Mouse (Mus musculus) liver, adult 2 months (tissue): ENCODE measurements at regions not wholly inside any gene's neighbourhood (a gene's known extent, or its start where the extent isn't known, plus 50 kb on each side); places are given as distances from the start of the nearest gene placed in this dataset.
A peak's percentile ranks its signal among the peaks of the same experiment; 100 is the strongest.

Source experiments
- DNase-seq: peaks from one replicate; pipeline ENCODE4 v3.0.0-alpha.2; 2011; ENCODE audit warnings: low read depth, low spot score; ENCODE audit errors: extremely low read depth
- H3K27ac ChIP-seq: fragments of 200-500 bp; replicated peaks from 2 replicates; pipeline ENCODE4 v1.5.1; 2012; ENCODE audit warnings: low read depth, mild to moderate bottlenecking, control low read depth, inconsistent platforms, low read length; ENCODE audit not compliant: insufficient read depth
- H3K27me3 ChIP-seq: fragments of 200-500 bp; 2 replicates; pipeline ENCODE4 v1.6.1; 2012; ENCODE audit warnings: mild to moderate bottlenecking, moderate library complexity, low read length, inconsistent platforms; ENCODE audit not compliant: control insufficient read depth, insufficient read depth
- H3K36me3 ChIP-seq: fragments of 200-500 bp; 2 replicates; pipeline ENCODE4 v1.6.1; 2012; ENCODE audit warnings: low read length, inconsistent platforms; ENCODE audit not compliant: control insufficient read depth, insufficient read depth
- H3K4me1 ChIP-seq: fragments of 200-500 bp; 2 replicates; pipeline ENCODE4 v1.6.1; 2011; ENCODE audit warnings: low read length; ENCODE audit not compliant: control insufficient read depth, insufficient read depth
- H3K4me3 ChIP-seq: fragments of 200-500 bp; 2 replicates; pipeline ENCODE4 v1.5.1; 2011; ENCODE audit warnings: low read depth, mild to moderate bottlenecking, control low read depth, low read length, moderate library complexity; ENCODE audit not compliant: insufficient read depth
- H3K79me2 ChIP-seq: fragments of 200-500 bp; 2 replicates; pipeline ENCODE4 v1.6.1; 2012; ENCODE audit warnings: inconsistent platforms, mild to moderate bottlenecking, low read length, moderate library complexity; ENCODE audit not compliant: control insufficient read depth, insufficient read depth
- H3K9ac ChIP-seq: fragments of 200-500 bp; 2 replicates; pipeline ENCODE4 v1.6.1; 2012; ENCODE audit warnings: low read depth, mild to moderate bottlenecking, control low read depth, inconsistent platforms, low read length
- CTCF ChIP-seq: fragments of 200-500 bp; IDR thresholded peaks from 2 replicates; pipeline ENCODE4 v1.5.1; 2011; ENCODE audit warnings: low read depth, low read length, control low read depth
- POLR2A ChIP-seq: fragments of 200-500 bp; IDR thresholded peaks from 2 replicates; pipeline ENCODE4 v1.6.1; 2011; ENCODE audit warnings: low read length, control low read depth; ENCODE audit not compliant: insufficient read depth; ENCODE audit errors: extremely low read depth
- WGBS: fragments of 180-500 bp; shearing (Covaris S2); methylation state at CpG from one replicate; pipeline ENCODE4 v1.1.7; 2018; 5-methylcytosine and 5-hydroxymethylcytosine counted together

DNA sequence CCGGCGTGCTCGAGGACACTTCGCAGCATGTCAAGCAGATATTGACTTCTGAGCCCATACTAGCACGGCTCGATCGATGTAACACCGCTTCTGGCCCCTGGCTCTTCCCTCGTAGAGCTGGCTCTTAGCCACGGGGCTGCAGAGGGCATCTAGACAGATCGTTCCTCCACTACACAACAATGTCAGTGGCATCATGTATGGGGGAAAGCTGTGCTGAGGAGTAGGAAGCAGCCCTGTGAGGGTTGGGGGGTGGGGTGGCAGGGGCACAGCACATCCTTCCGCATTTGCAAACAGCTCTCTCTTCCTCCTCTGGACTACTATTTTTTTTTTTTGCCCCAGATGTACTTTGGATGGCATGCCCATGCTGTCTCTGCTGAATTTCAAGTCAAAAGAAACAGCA is 218.1 kb upstream of the Habp2 start:
- H3K9ac ChIP-seq: no peak overlapping the region
- no peak overlapping the region for H3K27ac ChIP-seq
- no peak overlapping the region for H3K4me3 ChIP-seq
- WGBS: 55% methylated on average over 12 of the region's 12 CpGs
- DNase-seq: peak; percentile 5
- H3K79me2 ChIP-seq: no peaks in the 10 kb centered on the region
- TF ChIP-seq CTCF (no peak), POLR2A (no peak)
- H3K27me3 ChIP-seq: no peaks in the 10 kb centered on the region
- H3K4me1 ChIP-seq: peaks cover 2% of the 10 kb centered on the region; the same call in 1 of the 2 replicates
- no peaks in the 10 kb centered on the region for H3K36me3 ChIP-seq

DNA sequence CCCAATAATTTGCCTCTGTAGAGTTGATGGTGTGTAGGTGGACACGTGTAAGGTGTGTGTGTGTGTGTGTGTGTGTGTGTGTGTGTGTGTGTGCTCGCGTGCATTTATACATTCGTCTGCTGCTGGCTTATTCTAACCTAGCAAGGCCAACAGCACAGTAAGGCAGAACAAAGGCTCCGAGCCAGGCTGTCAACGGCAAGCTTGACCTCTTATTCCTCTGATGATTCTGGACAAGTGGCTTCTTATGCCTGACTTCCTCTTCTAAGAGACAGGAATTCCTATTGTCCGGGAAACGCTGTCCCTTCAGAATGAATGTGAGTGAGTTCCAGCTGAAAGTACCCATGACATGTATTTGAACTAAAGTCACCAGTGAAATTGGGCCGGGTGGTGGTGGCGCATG is 217.7 kb upstream of the Habp2 start:
- Histone ChIP-seq H3K27ac (no peak overlapping the region), H3K36me3 (no peaks in the 10 kb centered on the region), H3K79me2 (no peaks in the 10 kb centered on the region), H3K4me3 (no peak overlapping the region), H3K4me1 (peaks cover 2% of the 10 kb centered on the region; the same call in 1 of the 2 replicates), H3K9ac (no peak overlapping the region), H3K27me3 (no peaks in the 10 kb centered on the region)
- no peak for DNase-seq
- TF ChIP-seq CTCF (no peak), POLR2A (no peak)
- 71% methylated on average over 10 of the region's 10 CpGs for WGBS

DNA sequence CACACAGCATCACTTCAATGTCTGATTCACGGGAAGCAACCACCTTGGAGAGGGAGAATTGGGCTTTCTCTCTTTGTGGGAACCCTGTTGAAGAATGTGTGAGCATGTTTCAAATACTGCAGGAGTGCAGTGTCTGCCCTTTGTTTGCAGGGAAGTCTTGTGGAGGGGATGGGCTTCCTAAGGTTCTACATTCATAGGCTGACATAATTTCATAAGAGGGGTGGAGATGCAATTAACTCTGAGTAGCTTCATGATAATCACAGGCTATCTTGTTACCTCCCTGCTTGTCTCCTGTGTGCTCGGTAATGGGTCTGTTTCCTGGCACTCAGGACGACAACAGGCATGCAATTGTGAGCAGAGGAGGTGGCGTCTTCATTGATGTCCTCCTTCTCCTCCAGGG is 215.6 kb upstream of the Habp2 start:
- Histone ChIP-seq H3K9ac (no peak overlapping the region), H3K36me3 (no peaks in the 10 kb centered on the region), H3K27me3 (no peaks in the 10 kb centered on the region), H3K4me1 (peaks cover 2% of the 10 kb centered on the region; the same call in 1 of the 2 replicates), H3K27ac (no peak overlapping the region), H3K79me2 (no peaks in the 10 kb centered on the region), H3K4me3 (no peak overlapping the region)
- DNase-seq: no peak
- 73% methylated on average over 4 of the region's 4 CpGs for WGBS
- TF ChIP-seq POLR2A: no peak
- no peak for TF ChIP-seq CTCF

DNA sequence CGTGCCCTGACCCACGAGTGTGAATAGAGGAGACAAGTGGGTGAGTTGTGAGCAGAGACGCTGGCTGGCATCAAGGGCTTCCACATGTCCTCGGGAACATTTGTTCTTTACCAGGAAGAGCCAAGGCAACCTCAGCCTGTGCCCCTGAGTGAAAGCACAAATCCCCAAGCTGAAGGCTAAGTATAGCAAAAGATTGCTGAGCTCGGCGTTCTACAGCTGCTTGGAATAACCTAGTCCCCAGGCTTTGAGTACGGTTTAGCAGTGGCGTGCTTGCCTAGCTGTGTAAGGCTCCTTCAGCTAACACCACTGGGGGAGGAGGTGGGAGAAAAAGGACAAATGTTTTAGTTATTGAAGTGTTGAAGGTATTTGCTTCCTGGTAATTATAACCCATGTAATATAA is 210.8 kb upstream of the Habp2 start:
- Histone ChIP-seq H3K4me1 (no peaks in the 10 kb centered on the region), H3K27me3 (no peaks in the 10 kb centered on the region), H3K4me3 (no peak overlapping the region), H3K27ac (no peak overlapping the region), H3K9ac (no peak overlapping the region), H3K79me2 (no peaks in the 10 kb centered on the region), H3K36me3 (no peaks in the 10 kb centered on the region)
- no peak for TF ChIP-seq CTCF
- no peak for TF ChIP-seq POLR2A
- 90% methylated on average over 8 of the region's 8 CpGs for WGBS
- no peak for DNase-seq

DNA sequence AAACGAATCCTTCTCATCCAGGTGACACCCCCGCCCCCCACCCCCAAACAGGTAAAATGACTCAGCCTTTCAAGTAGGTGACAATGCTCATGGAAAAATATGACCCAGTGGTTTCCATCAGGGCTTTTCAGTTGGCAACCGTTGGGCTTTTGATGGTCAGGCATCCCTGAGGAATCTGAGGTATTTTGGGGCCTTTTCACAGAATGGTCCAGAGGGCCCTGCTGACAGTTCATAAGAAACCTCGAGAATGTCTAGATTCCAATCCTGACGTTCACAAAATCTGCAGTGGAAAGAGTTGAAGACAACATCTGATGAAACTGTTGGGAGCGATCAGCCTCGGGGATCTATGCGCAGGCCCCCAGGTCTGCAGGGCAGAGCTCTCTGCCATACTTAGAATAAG is 209.4 kb upstream of the Habp2 start:
- H3K9ac ChIP-seq: no peak overlapping the region
- no peak for DNase-seq
- no peaks in the 10 kb centered on the region for H3K4me1 ChIP-seq
- no peak overlapping the region for H3K4me3 ChIP-seq
- 83% methylated on average over 8 of the region's 8 CpGs for WGBS
- H3K27ac ChIP-seq: no peak overlapping the region
- no peaks in the 10 kb centered on the region for H3K79me2 ChIP-seq
- no peaks in the 10 kb centered on the region for H3K27me3 ChIP-seq
- H3K36me3 ChIP-seq: no peaks in the 10 kb centered on the region
- no peak for TF ChIP-seq POLR2A
- TF ChIP-seq CTCF: no peak

DNA sequence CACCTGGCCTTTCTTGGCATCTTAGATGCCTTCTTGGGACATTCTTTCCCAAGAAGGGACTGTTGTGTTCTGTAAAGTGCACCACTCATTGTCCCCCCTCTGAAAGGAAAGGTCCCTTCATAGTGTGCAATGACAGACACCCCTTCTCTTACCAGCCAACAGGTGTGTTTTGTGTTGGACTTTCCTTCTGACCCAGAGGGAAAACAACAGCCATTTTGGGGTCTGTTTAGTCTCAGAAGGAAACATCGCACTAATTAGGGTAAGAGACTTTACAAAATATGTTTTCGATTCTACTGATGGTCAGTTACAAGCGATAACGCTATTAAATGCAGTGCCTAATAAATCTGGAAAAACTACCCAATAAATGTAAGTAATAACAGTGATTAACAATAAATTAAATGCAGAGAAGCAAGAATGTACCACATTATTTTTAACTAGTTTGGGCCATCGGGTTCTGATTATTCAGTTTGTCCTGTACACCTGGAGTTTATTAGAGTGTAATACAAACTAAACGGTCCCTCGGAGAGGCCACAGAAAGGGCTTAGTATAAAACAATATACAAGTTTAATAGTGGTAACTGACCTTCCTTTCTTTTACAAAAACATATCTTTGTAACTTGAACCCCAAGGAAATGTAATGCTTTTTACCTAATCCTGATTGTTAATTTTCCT is 200.4 kb upstream of the Habp2 start:
- Histone ChIP-seq H3K79me2 (no peaks in the 10 kb centered on the region), H3K4me1 (no peaks in the 10 kb centered on the region), H3K27me3 (no peaks in the 10 kb centered on the region), H3K9ac (no peak overlapping the region), H3K4me3 (no peak overlapping the region), H3K27ac (no peak overlapping the region), H3K36me3 (no peaks in the 10 kb centered on the region)
- 94% methylated on average over 7 of the region's 7 CpGs for WGBS
- TF ChIP-seq POLR2A (no peak), CTCF (no peak)
- no peak for DNase-seq
